Mouse (Mus musculus) intestine, postnatal 0 days (tissue): ENCODE results near the gene C2cd2. TPM values are rescaled to one million over a fixed set of nuclear protein-coding genes. Genes with fewer than 3 reads are reported as not detected.
A peak's percentile ranks its signal among the peaks of the same experiment; 100 is the strongest.

Experiments
- ATAC-seq: fragments of 200-750 bp; cut with Nextera tagmentation; 2 replicates; pipeline ENCODE4 v1.8.0; 2017; ENCODE audit warnings: mild to moderate bottlenecking, moderate TSS enrichment, moderate library complexity
- H3K27ac ChIP-seq: fragments of 300-500 bp; sonication (generic); 2 replicates; pipeline ENCODE4 v1.5.1; 2014; ENCODE audit warnings: mild to moderate bottlenecking, low read depth, low read length, moderate library complexity
- H3K27me3 ChIP-seq: fragments of 300-500 bp; sonication (generic); replicated peaks from 2 replicates; pipeline ENCODE4 v1.6.1; 2014; ENCODE audit warnings: low read length, mixed read lengths; ENCODE audit not compliant: control insufficient read depth, insufficient read depth
- H3K36me3 ChIP-seq: fragments of 300-500 bp; sonication (generic); 2 replicates; pipeline ENCODE4 v1.6.1; 2014; ENCODE audit warnings: mild to moderate bottlenecking, moderate library complexity; ENCODE audit not compliant: control insufficient read depth, insufficient read depth
- H3K4me1 ChIP-seq: fragments of 300-500 bp; sonication (generic); replicated peaks from 2 replicates; pipeline ENCODE4 v1.6.1; 2014; ENCODE audit warnings: antibody characterized with exemption, low read length, mixed read lengths; ENCODE audit not compliant: control insufficient read depth, insufficient read depth
- H3K4me2 ChIP-seq: fragments of 300-500 bp; sonication (generic); replicated peaks from 2 replicates; pipeline ENCODE4 v1.6.1; 2014; ENCODE audit warnings: low read depth, mild to moderate bottlenecking, moderate library complexity
- H3K4me3 ChIP-seq: fragments of 300-500 bp; sonication (generic); 2 replicates; pipeline ENCODE4 v1.5.1; 2014; ENCODE audit warnings: low read depth, low read length
- H3K9ac ChIP-seq: fragments of 300-500 bp; sonication (generic); 2 replicates; pipeline ENCODE4 v1.6.1; 2014; ENCODE audit warnings: mild to moderate bottlenecking, low read depth, low read length
- H3K9me3 ChIP-seq: fragments of 300-500 bp; sonication (generic); 2 replicates; pipeline ENCODE4 v1.6.1; 2016; ENCODE audit warnings: mixed run types; ENCODE audit not compliant: control insufficient read depth
- CTCF ChIP-seq: sonication (generic); IDR thresholded peaks from 2 replicates; pipeline ENCODE4 v1.5.1; 2016; ENCODE audit warnings: low read depth, mild to moderate bottlenecking, control low read depth, antibody characterized with exemption, moderate library complexity
- WGBS: fragments of 180-500 bp; shearing (Covaris S2); extraction: QIAGEN DNeasy Blood & Tissue Kit; methylation state at CpG from one replicate; pipeline ENCODE4 v1.1.7; 2014; 5-methylcytosine and 5-hydroxymethylcytosine counted together
- polyA plus RNA-seq: library from polyadenylated mRNA; unstranded; fragments of >200 nt; fragmentation: Nextera tagmentation; extraction: Ambion mirVana; gene quantifications from 2 replicates; pipeline ENCODE4 v1.2.1, GENCODE M21; 2015

C2cd2 gene
- polyA plus RNA-seq, 1 experiment from 2014 or later, result 12.7 TPM

- Histone ChIP-seq H3K4me2 (no peak overlapping the region), H3K9me3 (no peaks in the 10 kb centered on the region)
- TF ChIP-seq CTCF, result peak; percentile 81
Measured at GRCm38 (mm10) chr16:97879134-97879533, 83.3 kb downstream of the C2cd2 start.

DNA sequence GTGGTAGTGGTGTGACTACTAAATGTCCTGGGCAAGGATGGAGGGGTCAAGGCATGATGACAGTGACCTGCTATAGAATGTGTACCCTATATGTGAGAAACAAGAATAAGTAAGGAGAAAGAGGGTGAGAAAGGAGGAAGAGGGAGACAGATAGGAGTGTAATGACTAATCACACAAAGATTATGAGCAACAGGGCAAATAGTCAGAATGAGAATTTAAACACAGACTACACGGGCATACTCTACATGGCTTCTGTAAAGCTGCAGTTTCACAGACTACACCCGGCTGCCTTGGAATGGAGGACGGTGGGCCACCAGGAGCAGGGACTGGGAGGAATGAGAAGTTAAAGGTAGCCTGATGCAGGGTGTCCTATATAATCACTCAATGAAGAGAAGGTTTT lies 84.9 kb downstream of the C2cd2 start:
- Histone ChIP-seq H3K9ac (no peak overlapping the region), H3K4me3 (no peak overlapping the region), H3K4me2 (no peak overlapping the region), H3K9me3 (no peaks in the 10 kb centered on the region), H3K36me3 (peaks cover 35% of the 10 kb centered on the region; the same call in 1 of the 2 replicates), H3K27me3 (no peaks in the 10 kb centered on the region), H3K27ac (no peak overlapping the region), H3K4me1 (no peaks in the 10 kb centered on the region)
- no peak for TF ChIP-seq CTCF
- ATAC-seq, result no peak
- whole genome bisulfite sequencing, result 89% methylated on average over 3 of the region's 3 CpGs

More at GRCm38 (mm10) chr16:97879134-97879533, 83.3 kb downstream of the C2cd2 start:
- no peaks in the 10 kb centered on the region for H3K4me1 ChIP-seq
- ATAC-seq, result no peak
- H3K27ac ChIP-seq, result no peak overlapping the region
- 96% methylated on average over 1 of the region's 1 CpGs for WGBS
- no peaks in the 10 kb centered on the region for H3K27me3 ChIP-seq
- peaks cover 28% of the 10 kb centered on the region; the same call in 1 of the 2 replicates for H3K36me3 ChIP-seq
- H3K9ac ChIP-seq, result no peak overlapping the region
- no peak overlapping the region for H3K4me3 ChIP-seq

- 89% methylated on average over 4 of the region's 4 CpGs for WGBS
- no peak overlapping the region for H3K9ac ChIP-seq
- no peak for ATAC-seq
- H3K4me1 ChIP-seq, result no peaks in the 10 kb centered on the region
- TF ChIP-seq CTCF, result no peak
- H3K9me3 ChIP-seq, result no peaks in the 10 kb centered on the region
- no peaks in the 10 kb centered on the region for H3K27me3 ChIP-seq
- H3K4me2 ChIP-seq, result no peak overlapping the region
- H3K27ac ChIP-seq, result no peak overlapping the region
- peaks cover 32% of the 10 kb centered on the region; the same call in 1 of the 2 replicates for H3K36me3 ChIP-seq
- H3K4me3 ChIP-seq, result no peak overlapping the region
Measured at GRCm38 (mm10) chr16:97875101-97875500, 87.3 kb downstream of the C2cd2 start.

DNA sequence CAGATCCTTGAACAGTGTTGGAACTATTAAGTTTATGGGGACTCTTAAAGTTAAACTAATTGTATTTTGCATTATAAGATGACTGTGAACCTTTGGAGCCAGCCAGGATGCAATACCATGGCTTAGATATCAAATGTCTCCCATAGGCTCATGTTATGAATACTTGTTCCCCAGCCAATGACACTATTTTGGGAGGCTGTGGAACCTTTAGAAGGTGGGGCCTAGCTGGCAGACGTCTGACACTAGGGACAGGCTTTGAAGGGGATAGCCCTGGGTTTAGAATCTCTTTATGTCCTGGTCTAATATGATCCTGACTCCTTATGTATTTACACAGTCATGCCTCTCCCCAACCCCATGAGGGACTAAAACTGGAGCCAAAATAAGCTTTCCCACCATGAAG lies 88.0 kb downstream of the C2cd2 start:
- no peak overlapping the region for H3K9ac ChIP-seq
- H3K9me3 ChIP-seq, result no peaks in the 10 kb centered on the region
- ATAC-seq, result no peak
- no peaks in the 10 kb centered on the region for H3K27me3 ChIP-seq
- H3K4me3 ChIP-seq, result no peak overlapping the region
- H3K4me1 ChIP-seq, result no peaks in the 10 kb centered on the region
- no peak overlapping the region for H3K27ac ChIP-seq
- 69% methylated on average over 1 of the region's 1 CpGs for WGBS
- TF ChIP-seq CTCF, result no peak
- no peak overlapping the region for H3K4me2 ChIP-seq
- H3K36me3 ChIP-seq, result peaks cover 32% of the 10 kb centered on the region; the same call in 1 of the 2 replicates

GRCm38 (mm10) chr16:97872657-97873056 lies 89.7 kb downstream of the C2cd2 start:
- TF ChIP-seq CTCF, result no peak
- no peak for ATAC-seq
- Histone ChIP-seq H3K4me1 (no peaks in the 10 kb centered on the region), H3K36me3 (peaks cover 39% of the 10 kb centered on the region), H3K9ac (no peak overlapping the region), H3K4me2 (no peak overlapping the region), H3K9me3 (no peaks in the 10 kb centered on the region), H3K27me3 (no peaks in the 10 kb centered on the region), H3K27ac (no peak overlapping the region), H3K4me3 (no peak overlapping the region)
- 82% methylated on average over 5 of the region's 5 CpGs for WGBS

- ATAC-seq, result no peak
- H3K4me2 ChIP-seq, result no peak overlapping the region
- peaks cover 26% of the 10 kb centered on the region for H3K36me3 ChIP-seq
- no peak overlapping the region for H3K27ac ChIP-seq
- no peaks in the 10 kb centered on the region for H3K4me1 ChIP-seq
- H3K27me3 ChIP-seq, result no peaks in the 10 kb centered on the region
- H3K9ac ChIP-seq, result no peak overlapping the region
- no peak for TF ChIP-seq CTCF
- H3K9me3 ChIP-seq, result no peaks in the 10 kb centered on the region
- WGBS, result 76% methylated on average over 6 of the region's 6 CpGs
- H3K4me3 ChIP-seq, result no peak overlapping the region
Measured at GRCm38 (mm10) chr16:97869193-97870102, 93.0 kb downstream of the C2cd2 start.
